Mouse (Mus musculus) WW6 (cell line): ENCODE results near the gene Hopx.

Source experiments
- DNase-seq: peaks from one replicate; pipeline ENCODE4 v3.0.0-alpha.2; 2013; ENCODE audit warnings: low read depth, low spot score

Gene Hopx

DNA sequence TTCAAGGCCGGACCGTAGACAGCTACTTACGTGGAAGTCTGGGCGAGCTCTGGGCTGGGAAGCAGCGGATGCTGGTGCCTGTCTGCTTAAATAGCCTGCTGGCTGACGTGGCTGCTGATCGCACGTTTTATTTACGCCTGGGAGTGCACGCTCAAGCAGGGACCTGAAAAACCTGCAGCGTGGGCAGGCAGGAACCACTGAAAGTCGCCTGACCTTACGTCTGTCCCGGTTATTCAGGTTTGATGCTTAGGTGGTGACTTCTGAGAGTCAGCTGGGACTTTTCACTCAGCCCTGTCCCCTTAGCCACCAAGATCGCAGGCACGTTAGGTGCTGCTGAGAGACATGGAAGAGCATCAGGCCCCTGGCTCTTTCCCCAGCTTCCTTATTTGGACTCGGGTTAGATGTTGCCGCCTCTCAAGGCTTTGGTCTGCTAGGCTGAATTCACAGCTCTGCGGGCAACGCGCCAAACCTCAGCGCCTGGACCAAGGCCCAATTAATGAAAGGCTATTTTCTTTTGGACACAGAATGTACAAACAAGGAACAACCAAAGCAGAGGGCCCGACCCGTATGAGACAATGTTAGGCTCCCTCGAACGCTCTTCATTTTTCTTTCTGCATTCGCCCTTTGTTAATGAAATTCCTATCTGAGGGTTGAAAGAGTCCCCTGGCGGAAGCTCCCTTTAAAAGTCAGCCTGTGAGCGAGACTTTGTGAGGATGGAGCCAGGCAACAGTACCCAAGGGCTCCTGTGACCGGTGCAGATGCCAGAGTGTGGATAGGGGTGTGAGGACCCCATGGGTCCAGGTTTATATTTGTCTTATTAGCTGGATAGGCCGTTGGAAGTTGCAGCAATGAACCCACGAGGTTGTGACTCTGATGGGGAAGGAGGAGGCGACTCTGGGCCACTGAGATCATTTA is at the start of gene Hopx:
Gene Hopx (minus strand): TSS at position 305 of the 915 bp plus-strand sequence.
- no peak for DNase-seq

DNA sequence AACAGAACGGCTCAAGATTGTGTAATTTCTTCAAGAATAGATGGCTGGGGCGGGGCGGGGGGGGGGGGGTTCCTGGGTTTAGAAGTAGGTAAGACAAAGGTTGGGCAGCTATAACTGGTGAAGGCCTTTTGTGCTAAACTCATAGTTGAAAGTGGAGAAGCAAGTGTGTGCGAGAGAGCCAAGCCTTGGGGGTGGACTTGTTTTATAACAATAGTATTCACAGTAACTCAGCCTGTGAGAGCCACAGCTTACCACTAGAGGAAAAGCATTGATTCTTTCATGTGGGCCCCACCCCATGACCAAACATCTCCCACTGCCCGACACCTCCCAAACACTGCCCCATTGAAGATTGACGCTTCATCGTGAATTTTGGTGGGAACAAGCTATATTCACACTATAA is 48.7 kb upstream of the Hopx start:
- no peak for DNase-seq

DNA sequence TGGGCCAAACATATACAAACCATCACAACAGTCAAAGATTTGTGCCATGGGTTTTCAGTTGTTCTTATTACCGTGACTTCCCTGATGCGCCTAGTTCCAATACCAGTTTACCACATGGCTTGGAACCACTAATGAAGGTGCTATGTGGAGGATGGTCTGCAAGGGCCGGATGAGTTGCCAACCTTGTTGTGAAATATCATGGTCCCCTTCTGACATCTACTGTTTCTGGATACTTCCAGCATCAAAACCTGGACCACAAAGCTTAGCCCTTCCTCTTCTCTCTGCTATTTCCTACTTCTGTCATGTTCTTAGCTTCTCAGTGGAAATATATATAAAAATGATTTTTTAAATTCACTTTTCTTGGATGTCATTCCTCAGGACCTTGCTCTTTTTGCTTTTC is 47.6 kb upstream of the Hopx start:
- no peak for DNase-seq

DNA sequence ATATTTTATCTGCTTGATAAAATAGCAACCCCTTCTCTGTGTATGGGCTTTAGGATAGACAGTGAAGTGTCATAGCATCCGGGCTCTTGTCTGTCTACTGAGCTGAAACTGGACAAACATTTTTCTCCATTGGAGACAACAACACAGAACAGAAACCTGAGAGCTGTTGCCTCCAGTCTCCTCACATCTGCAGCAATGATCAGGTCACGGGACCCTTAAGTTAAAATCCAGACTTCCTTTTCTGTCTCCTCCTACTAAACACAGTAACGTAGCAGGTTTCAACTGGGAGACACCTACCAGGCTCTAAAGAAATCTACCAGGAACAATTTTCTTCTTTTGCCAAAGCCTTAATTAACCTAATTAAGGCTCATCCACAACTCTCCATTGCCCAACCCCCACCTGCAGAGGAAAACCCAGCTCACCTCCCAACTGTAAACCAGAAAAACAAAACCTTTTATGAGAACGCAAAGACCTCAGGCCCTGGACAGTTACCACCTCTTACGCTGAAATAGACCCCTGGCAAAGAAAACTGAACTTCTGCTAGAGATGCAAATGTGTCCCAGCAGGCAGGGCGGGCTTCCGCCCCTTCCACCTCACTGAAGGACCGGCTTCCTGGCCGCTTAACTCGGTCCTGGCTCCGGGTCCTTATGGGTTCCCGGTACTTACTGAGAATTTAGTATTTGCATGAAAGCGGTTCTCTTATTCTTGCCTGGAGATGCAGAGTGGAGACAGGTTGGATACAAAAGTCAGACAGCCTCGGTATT is 43.0 kb upstream of the Hopx start:
- DNase-seq = no peak

DNA sequence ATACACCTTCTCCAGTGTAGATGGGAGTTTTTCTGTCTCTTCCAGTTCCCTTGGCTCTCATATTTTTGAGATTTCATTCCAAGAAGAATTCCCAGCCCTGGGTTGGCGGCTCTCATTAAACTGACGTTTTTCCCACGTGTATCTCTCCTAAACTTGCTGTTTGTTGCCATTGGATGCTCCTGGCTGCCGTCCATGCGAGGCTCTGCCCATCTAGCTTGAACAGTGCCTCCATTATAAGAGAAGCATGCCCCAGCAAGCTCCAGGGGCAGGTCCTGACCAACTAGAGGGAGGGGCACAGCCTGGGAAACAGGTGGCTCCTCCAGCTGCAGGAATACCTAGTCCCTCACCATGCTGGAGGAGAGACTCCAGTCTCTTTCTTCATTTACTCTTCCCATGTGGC is 42.0 kb upstream of the Hopx start:
- no peak for DNase-seq

DNA sequence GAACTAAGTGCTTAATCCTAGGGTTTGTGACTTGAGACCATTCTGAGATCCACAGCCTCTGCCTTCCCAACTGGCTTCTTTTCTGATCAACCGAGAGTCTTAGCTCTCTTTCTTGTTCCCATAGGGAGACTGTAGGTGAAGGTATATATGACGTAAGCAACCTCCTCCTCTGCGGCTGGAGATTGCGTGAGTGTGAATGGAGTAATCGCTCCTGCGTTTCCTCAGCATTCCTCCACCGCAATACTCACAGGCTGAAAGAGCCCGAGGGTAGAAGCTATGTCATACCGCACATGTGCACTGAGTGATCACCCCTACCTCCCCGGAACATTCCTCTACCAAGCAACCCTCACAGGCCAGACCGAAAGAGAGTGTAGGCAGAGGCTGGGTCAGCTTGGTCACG is 40.6 kb upstream of the Hopx start:
- DNase-seq = no peak

DNA sequence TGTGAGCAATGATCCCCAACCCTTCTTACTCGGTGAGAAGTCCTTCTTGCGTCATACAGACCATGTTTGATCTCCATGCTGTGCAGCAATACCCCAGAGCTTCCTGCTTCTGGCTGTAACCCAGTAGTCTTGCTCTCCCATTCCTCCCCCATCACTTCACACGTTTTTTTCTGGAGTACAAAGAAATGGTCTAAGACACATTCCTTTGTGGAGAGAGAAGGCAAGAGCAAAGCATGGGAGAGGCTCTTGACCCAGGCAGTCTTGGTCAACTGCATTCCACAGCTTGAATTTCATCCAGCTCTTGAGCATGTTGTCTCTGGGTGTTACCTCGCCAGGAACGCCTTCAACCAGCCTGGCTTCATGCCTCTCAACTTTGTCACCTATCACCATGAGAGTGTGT is 39.9 kb upstream of the Hopx start:
- DNase-seq = no peak

DNA sequence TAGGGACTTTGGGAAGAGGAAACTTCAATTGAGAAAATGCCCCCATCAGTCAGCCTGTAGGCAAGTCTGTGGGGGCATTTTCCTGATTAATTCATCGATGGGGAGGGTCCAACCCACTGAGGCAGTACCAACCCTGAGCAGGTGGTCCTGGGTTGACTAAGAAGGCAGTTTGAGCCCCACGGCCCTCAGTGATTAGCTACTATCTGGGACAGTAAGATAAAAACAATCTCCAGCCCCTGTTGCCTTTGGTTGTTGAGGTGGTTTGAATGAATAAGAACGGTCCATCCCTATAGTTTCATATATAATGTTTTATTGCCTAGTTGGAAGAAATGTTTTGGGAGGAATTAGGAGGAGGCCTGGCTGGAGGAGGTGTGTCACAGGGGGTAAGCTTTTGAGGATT is 36.8 kb upstream of the Hopx start:
- no peak for DNase-seq

DNA sequence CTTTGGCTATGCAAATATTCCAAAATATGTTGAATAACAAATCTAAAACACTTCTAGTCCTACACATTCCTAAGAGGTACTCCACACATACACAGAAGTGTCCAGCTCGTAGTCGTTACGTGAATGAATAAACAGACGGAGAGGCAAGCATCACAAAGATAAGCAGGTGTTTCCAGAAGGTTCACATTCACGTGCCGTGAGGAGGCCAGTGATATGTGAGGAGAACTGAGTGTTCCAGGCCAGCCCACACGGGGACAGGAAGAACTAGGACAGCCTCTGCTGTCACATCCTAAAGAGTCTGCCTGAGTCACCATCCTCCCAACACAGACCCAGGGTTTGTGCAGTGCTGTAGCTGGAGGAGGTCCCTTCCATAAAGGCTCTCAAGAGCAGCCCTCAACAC is 36.2 kb upstream of the Hopx start:
- DNase-seq = no peak

DNA sequence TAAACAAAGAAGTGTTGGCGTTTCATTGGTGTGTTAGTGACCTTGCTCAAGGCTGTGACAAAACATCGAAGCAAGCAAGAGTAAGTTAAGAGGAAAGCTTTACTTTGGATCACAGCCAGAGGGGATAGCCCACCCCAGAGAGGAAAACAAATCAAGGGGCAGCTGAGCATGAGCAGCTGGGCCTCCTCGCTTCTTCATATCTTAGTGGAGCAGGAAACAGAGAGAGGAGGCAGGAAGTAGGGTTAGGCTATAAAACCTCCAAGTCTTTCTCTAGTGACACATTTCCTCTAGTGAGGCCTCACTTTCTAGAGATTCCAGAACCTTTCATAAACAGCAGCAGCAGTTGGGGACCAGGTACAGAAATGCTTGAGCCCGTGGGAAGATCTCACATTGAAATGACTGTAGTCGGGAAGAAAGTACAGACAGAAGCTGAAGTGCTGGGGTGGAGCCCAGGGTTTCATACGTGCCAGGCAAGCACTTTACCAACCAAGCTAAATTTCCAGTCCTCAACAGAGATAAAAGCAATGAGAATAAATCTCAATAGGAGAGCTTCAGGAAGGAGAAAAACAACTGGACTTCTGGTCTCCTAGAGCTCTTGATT is 33.2 kb upstream of the Hopx start:
- DNase-seq = no peak

DNA sequence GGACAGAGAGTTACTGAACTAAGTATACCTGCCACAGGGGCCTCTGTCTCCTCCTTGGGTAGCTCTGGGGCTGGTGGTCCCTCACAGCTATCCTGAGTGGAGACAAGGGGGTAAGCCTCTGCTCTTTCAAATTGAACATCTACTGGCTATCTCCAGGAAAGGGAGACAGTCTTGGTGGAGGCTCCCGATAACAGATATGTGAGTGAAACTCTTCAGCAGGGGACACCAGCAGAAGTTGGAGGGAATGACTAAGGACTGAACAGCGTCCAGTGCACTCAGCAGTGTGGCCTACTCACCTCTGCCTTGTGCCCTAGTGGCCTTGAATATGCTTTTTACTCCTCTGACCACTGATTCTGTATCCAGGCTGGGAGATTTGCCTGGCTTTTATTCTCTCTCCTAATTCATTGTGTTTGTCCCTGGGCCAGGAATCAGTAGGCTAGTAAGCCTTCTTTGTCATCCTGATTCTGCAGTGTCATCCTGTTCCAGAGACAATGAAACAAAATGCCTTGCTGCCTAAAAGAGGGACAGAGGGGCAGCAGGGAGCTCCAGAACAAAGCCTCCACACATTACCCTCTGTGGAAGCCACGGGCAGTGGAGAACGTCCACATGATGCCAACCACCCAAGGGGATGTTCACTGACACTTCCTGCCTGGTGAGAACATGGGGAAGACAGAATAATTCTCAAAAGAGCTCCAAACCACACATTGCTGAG is 31.7 kb upstream of the Hopx start:
- DNase-seq = no peak

DNA sequence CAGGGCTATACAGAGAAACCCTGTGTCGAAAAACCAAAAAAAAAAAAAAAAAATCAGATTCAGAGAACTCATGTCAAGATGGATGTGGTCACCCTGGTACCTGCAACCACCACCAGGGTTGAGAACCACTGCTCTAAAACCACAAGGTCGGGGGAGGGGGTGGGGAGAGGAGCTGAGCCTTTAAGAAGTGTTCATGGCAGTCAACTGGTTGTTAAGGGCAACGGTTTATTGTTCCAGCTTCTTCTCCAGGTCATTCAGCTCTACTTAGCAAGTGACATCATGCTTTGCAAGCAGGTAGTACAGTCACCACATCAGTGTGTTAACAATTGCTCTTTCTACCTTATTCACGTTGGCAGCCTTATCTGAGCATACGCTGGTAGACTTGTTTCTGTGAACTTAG is 29.7 kb upstream of the Hopx start:
- no peak for DNase-seq

DNA sequence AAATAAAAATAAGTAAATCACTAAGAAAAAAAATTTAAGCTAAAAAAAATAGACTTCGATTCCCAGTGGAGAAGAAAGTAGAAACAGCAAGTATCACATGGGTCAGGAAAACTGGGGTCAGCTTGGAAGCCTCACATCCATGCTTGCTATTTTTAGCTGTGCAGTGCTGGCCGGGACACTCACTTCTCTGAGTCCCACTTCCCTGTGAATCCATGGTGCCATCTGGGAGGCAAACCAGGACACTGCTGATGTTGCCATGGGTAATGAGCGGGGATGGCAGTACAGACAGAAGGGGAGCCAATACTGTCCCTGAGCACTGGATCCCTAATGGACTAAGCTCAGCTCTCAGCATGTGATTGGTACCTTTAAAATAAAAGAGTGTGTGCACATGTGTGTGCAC is 28.2 kb upstream of the Hopx start:
- DNase-seq = no peak

DNA sequence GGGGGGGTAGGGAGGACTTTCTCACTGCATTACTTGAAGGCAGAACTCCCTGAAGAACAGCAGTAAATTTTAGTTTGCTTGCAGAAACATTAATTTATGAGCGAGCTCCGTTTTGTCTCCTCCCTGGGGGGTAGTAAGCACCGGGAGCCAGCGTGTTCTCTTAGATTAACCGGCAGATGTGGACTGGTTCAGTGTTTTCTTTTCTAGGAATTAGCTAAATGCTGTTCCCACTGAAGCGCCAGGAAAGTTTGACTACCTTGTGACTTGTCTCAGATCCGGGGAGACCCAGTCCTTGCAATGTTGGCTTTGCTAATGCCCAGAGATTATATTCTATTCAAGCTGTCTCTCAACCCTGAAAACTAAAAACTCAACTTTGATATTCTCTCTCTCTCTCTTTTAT is 26.4 kb upstream of the Hopx start:
- no peak for DNase-seq

DNA sequence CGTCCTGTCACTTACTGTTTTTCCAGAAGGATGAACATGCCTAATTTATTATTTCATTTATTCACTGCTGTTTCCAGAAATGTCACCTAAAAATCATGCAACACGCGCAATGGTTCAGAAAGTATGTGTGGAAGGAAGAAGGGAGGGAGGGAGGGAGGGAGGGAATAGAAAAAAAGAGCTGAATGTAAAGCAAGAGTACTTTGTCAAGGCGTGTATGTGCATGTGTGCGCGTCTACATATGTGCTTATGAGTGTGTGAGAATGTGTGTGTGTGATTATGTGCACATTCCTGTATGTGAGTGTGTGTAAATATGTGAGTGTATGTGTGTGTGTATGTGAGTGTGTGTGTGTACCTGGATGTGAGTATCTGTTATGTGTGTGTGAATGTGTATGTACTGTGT is 25.9 kb upstream of the Hopx start:
- DNase-seq = no peak

DNA sequence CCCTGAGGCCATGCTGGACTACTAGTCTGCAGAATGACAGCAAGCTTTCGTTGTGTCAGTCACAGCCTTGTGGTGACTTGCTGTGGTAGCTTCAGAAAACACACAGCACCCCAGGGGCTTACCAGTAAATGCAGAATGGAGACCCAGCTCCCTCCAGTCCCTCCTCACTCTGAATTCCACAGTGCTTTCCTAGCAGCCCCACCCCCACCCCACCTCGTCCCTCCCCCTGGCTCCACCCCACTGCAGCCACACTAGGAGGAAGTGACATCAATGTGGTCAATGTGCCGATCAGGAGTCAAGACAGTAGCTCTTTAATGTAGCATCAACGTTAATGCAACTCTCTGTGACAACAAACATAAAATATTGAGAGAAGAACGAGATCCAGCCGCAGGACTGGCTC is 25.2 kb upstream of the Hopx start:
- no peak for DNase-seq

DNA sequence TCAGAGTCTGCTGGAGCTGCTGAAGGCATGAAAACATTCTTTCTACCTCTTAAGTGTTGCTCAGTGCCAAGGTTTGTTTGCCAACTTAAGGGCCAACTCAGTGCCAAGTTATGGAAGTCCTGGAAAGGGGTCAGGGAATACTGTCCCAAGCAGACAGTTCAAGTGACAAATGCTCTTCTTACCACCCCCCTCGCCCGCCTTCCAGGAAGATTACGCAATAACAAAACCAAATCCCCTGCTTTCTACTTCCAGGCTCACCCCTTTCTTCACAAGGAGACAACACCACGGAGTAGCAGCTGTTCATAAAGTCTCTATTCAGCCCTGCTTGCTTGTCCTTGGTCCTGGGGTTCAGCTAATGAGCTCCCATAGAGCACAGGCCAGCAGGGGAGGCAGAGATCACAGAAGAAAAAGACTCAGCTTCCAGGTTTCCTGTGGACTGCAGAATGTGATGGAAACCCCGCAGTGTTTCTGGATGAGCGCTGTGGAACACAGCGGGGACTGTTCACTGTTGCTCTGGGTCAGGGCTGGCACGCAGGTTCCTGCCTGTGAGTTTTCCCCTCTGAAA is 22.9 kb upstream of the Hopx start:
- no peak for DNase-seq

DNA sequence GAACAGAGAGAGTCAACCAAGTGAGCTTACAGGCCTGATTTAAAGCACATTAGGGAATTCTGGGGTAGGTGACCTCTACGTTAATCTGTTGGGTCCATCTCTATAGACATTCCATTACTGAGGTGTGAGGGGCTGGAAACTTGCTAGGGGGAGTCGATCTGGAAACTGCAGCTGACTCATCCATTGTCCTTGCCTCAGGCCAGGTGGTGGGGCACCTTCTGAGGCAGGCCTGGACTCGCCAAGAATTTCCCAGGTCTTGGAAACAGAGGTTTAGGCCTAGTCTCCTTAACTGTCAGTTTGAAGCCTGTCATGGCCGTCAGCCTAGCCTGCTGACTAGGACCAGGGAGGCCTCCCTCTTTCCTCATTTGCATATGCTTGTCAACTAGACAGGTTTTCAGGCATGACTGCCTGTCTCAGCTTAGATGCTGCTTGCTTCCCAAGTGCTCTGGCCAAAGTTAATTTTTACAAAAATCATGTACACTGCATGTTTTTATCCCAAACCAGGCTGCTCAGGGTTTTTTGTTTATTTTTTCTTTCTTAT is 21.8 kb upstream of the Hopx start:
- no peak for DNase-seq

DNA sequence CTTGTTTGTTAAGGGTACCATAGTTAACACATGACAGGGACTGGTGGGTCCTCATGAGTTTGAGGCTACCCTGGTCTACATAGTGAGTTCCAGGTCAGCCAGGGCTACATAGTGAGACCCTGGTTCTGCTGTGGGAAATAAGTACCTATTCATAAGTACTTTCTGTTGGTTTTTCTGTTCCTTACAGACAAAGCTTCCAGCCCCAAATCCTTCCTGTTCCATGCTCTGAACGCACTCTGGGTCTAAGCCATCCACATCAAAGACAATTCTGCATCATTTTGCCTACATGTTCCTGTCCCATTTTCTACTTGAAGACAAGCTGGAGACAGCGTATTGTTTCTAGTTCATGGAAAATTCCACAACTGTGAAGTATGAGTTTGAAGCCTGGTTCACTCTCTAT is 20.0 kb upstream of the Hopx start:
- no peak for DNase-seq

DNA sequence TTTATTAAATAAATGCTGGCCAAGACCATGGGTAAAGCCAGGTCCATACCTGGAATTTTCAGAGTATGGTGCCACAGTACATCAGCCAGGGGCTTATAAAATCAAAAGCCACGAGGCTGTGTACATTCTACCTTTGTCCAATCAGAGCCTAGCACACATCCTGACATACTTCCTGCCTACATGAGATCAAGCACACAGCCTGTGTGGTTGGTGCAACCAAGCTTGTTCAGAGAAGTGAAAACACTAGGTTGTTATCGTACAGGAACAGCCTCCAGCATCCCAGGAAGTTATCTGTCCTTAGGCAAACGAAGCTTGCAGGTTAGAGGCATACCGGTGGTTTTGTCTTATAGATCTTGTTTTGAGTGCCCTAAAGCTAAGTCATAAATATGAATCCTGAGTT is 19.5 kb upstream of the Hopx start:
- DNase-seq = no peak

DNA sequence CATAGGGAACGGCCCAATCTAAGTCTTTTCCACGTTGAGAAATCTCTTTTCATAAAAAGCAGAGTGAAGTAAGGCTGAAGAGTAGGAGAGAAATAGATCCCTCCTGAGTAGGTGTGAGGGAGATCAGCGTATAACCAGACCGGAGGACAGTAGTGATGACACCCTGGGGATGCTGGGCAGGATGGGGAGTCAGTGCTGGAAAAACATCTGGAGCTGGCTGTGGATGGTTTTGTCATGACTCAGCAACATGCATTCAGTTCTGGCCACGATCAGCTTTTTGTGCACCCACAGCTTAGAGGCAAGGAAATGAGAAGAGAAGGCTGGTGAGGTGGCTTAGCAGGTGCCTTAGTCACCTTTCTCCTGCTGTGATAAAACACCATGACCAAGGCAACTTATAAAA is 19.0 kb upstream of the Hopx start:
- DNase-seq = no peak
